Mouse (Mus musculus) forebrain, embryonic 15.5 days (tissue): Measurements from ENCODE around the gene Rnf168. TPM values are rescaled to one million over a fixed set of nuclear protein-coding genes. Genes with fewer than 3 reads are reported as not detected.
"Not testable (repeated sequence)": the region's sequence is repeated elsewhere in the genome, so short reads cannot be mapped to it uniquely, and the experiment has no call there.

Experiments used
- ATAC-seq: fragments of 200-750 bp; cut with Nextera tagmentation; replicated peaks from 2 replicates; pipeline ENCODE4 v1.8.0; 2017; ENCODE audit warnings: mild to moderate bottlenecking, moderate TSS enrichment, moderate library complexity
- H3K27ac ChIP-seq: fragments of 300-500 bp; sonication (generic); replicated peaks from 2 replicates; pipeline ENCODE4 v1.5.1; 2015; ENCODE audit warnings: mild to moderate bottlenecking, inconsistent platforms
- H3K27me3 ChIP-seq: fragments of 300-500 bp; sonication (generic); 2 replicates; pipeline ENCODE4 v1.6.1; 2015; ENCODE audit warnings: inconsistent platforms
- H3K36me3 ChIP-seq: fragments of 300-500 bp; sonication (generic); 2 replicates; pipeline ENCODE4 v1.6.1; 2015; ENCODE audit warnings: mild to moderate bottlenecking, inconsistent platforms
- H3K4me1 ChIP-seq: fragments of 300-500 bp; sonication (generic); 2 replicates; pipeline ENCODE4 v1.6.1; 2015; ENCODE audit warnings: inconsistent platforms
- H3K4me2 ChIP-seq: fragments of 300-500 bp; sonication (generic); replicated peaks from 2 replicates; pipeline ENCODE4 v1.6.1; 2015; ENCODE audit warnings: mild to moderate bottlenecking, inconsistent platforms
- H3K4me3 ChIP-seq: fragments of 300-500 bp; sonication (generic); 2 replicates; pipeline ENCODE4 v1.5.1; 2015; ENCODE audit warnings: mild to moderate bottlenecking, inconsistent platforms
- H3K9ac ChIP-seq: fragments of 300-500 bp; sonication (generic); replicated peaks from 2 replicates; pipeline ENCODE4 v1.6.1; 2015; ENCODE audit warnings: mild to moderate bottlenecking, inconsistent platforms
- H3K9me3 ChIP-seq: fragments of 300-500 bp; sonication (generic); 2 replicates; pipeline ENCODE4 v1.6.1; 2016; ENCODE audit warnings: inconsistent platforms
- WGBS: fragments of 180-500 bp; shearing (Covaris S2); methylation state at CpG from one replicate; pipeline ENCODE4 v1.1.7; 2015; ENCODE audit warnings: mixed read lengths; 5-methylcytosine and 5-hydroxymethylcytosine counted together
- polyA plus RNA-seq: library from polyadenylated mRNA; unstranded; fragments of >200 nt; fragmentation: Nextera tagmentation; extraction: Ambion mirVana; gene quantifications from 2 replicates; pipeline ENCODE4 v1.2.1, GENCODE M21; 2015

Rnf168 gene
- polyA plus RNA-seq: 35.9 and 36.0 TPM in 2 replicates

GRCm38 (mm10) chr16:32277308-32278256 is at the start of gene Rnf168:
Rnf168 (plus strand) TSS chr16:32277459.
- Histone ChIP-seq H3K27ac (peak within 1 kb of the TSS; percentile 97), H3K4me3 (peak within 1 kb of the TSS; percentile 91), H3K4me2 (peak within 1 kb of the TSS; percentile 66), H3K9me3 (no peaks in the 10 kb centered on the region), H3K27me3 (no peaks in the 10 kb centered on the region), H3K36me3 (no peaks in the 10 kb centered on the region; the same call in 1 of the 2 replicates), H3K4me1 (peaks cover 39% of the 10 kb centered on the region), H3K9ac (peak within 1 kb of the TSS; percentile 88)
- peak; percentile 96 for ATAC-seq
- WGBS: under 1% methylated on average over 75 of the region's 75 CpGs

DNA sequence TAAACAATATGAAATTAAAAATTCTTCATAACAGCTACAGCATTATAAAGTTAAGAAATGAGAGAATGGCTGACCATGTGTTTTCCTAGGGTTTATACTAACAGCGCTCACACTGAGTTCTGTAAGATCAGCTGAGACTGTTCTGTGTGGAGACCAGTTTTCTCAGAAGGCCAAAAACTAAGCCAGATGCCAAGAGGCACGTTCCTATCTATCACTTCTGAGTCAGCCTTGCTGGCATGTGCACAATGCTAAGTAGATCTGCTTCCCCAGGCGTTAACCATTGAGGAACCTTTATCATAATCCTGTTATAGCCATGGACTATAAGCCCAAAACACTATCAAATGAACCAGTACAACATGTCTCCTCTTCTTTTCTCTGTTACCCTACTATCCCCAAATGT is 45.2 kb upstream of the Rnf168 start:
- not testable (repeated sequence) for H3K27me3 ChIP-seq, H3K27ac ChIP-seq, ATAC-seq, H3K4me1 ChIP-seq, H3K9me3 ChIP-seq, H3K4me2 ChIP-seq, H3K4me3 ChIP-seq, H3K9ac ChIP-seq
- peaks cover 37% of the 10 kb centered on the region for H3K36me3 ChIP-seq
- WGBS: 87% methylated on average over 3 of the region's 3 CpGs

- Histone ChIP-seq H3K27me3 (no peaks in the 10 kb centered on the region), H3K9me3 (no peaks in the 10 kb centered on the region), H3K27ac (no peak overlapping the region), H3K4me3 (no peak overlapping the region), H3K4me2 (no peak overlapping the region), H3K36me3 (peaks cover 34% of the 10 kb centered on the region), H3K4me1 (peaks cover 4% of the 10 kb centered on the region; the same call in 1 of the 2 replicates), H3K9ac (no peak overlapping the region)
- 93% methylated on average over 19 of the region's 19 CpGs for WGBS
- ATAC-seq: no peak
Measured at GRCm38 (mm10) chr16:32237930-32238680, 39.2 kb upstream of the Rnf168 start.

- H3K4me1 ChIP-seq: peaks cover 16% of the 10 kb centered on the region
- peaks cover 25% of the 10 kb centered on the region for H3K36me3 ChIP-seq
- no peaks in the 10 kb centered on the region for H3K9me3 ChIP-seq
- no peak for ATAC-seq
- H3K9ac ChIP-seq: no peak overlapping the region
- no peak overlapping the region for H3K4me2 ChIP-seq
- no peak overlapping the region for H3K4me3 ChIP-seq
- no peak overlapping the region for H3K27ac ChIP-seq
- 92% methylated on average over 2 of the region's 2 CpGs for WGBS
- no peaks in the 10 kb centered on the region for H3K27me3 ChIP-seq
Measured at GRCm38 (mm10) chr16:32239428-32240312, 37.6 kb upstream of the Rnf168 start.

DNA sequence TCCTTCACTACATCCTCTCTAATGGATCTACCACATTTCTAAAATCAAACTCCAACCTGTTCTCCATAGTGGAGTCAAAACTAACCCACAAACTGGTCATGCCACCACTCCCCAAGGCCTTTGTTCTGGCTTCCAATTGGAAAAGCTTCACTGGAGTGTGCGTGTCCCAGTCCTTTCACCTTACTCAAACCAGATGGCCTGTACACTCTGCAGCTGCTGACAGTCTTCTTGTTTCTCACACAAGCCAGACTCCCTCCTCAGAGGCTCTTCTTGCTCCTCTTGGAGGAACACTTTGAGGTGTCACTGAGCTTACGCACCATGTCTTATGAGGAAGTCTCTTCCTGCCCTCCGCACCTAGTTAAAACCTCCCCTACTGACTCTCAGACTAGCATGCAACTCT is 33.4 kb upstream of the Rnf168 start:
- peaks cover 4% of the 10 kb centered on the region; the same call in 1 of the 2 replicates for H3K36me3 ChIP-seq
- H3K4me3 ChIP-seq: no peak overlapping the region
- H3K9ac ChIP-seq: no peak overlapping the region
- H3K4me1 ChIP-seq: peaks cover 40% of the 10 kb centered on the region
- H3K9me3 ChIP-seq: no peaks in the 10 kb centered on the region
- H3K27me3 ChIP-seq: no peaks in the 10 kb centered on the region
- H3K27ac ChIP-seq: no peak overlapping the region
- WGBS: 90% methylated on average over 3 of the region's 3 CpGs
- no peak overlapping the region for H3K4me2 ChIP-seq
- ATAC-seq: no peak

DNA sequence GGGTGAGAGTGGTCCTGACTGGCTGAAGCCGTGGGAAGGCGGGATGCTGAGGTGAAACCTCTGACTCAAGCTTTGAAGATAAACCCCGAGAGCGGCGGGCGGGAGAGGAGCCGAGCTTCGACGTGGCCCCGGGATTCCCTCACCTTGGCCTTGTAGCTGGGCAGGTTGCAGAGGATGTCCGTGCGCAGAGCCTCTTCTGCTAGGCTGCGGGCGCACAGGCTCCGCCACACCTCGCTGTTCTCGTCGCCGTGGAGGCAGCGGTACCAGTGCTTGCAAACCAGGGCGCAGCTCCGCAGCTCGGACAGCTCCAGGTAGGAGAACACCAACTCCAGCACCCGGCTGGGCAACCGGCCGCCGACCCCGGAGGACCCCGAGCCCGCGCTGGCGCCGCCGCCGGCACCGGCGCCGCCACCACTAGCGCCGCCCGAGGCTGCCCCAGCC is 30.9 kb upstream of the Rnf168 start:
- Histone ChIP-seq H3K4me3 (peak overlapping the region; percentile 89), H3K9ac (peak overlapping the region; percentile 92), H3K4me1 (peaks cover 37% of the 10 kb centered on the region), H3K9me3 (no peaks in the 10 kb centered on the region), H3K27ac (peak overlapping the region; percentile 93), H3K27me3 (no peaks in the 10 kb centered on the region), H3K4me2 (peak overlapping the region; percentile 86), H3K36me3 (no peaks in the 10 kb centered on the region)
- ATAC-seq: peak; percentile 59
- 0% methylated on average over 41 of the region's 41 CpGs for WGBS

- peak within 1 kb of the TSS; percentile 89 for H3K4me3 ChIP-seq
- ATAC-seq: peak; percentile 100
- H3K27ac ChIP-seq: peak within 1 kb of the TSS; percentile 93
- no peaks in the 10 kb centered on the region for H3K9me3 ChIP-seq
- peak within 1 kb of the TSS; percentile 86 for H3K4me2 ChIP-seq
- peaks cover 37% of the 10 kb centered on the region for H3K4me1 ChIP-seq
- no peaks in the 10 kb centered on the region for H3K27me3 ChIP-seq
- under 1% methylated on average over 48 of the region's 48 CpGs for WGBS
- peak within 1 kb of the TSS; percentile 92 for H3K9ac ChIP-seq
- H3K36me3 ChIP-seq: no peaks in the 10 kb centered on the region
Measured at GRCm38 (mm10) chr16:32246952-32247370, 30.3 kb upstream of the Rnf168 start, which contains the start of the genes Fbxo45 and Wdr53. Fbxo45 (minus strand) TSS chr16:32247158. Wdr53 (plus strand) TSS chr16:32247227.

GRCm38 (mm10) chr16:32264225-32264624 is 13.0 kb upstream of the Rnf168 start:
- not testable (repeated sequence) for H3K27me3 ChIP-seq, H3K4me3 ChIP-seq, H3K9ac ChIP-seq, H3K9me3 ChIP-seq, ATAC-seq, H3K36me3 ChIP-seq, H3K4me1 ChIP-seq, H3K4me2 ChIP-seq, H3K27ac ChIP-seq
- 88% methylated on average over 2 of the region's 2 CpGs for WGBS

DNA sequence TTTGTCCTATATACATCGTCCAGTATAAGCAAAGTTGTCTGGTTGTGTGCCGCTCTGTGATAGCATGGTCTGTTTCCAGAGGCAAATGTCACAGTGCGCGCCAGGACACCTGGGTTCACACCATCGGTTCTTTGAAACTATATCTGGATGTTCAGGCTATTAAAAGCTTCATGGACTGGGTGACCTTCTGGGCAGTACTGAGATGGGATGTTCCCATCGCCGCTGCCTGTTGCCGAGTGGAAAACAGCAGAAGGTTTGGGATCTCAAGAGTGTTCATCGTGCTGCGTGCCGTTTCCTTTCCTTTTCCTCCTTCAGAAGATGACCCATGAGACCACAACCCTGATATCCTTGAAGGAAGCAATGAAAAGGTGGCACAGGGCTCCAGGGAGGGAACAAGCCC is 6.0 kb upstream of the Rnf168 start, which contains the start of gene Smco1:
Gene Smco1 (plus strand): TSS at position 178 of the 400 bp plus-strand sequence.
- 88% methylated on average over 11 of the region's 11 CpGs for WGBS
- Histone ChIP-seq H3K9ac (no peak within 1 kb of the TSS), H3K36me3 (no peaks in the 10 kb centered on the region), H3K4me2 (no peak within 1 kb of the TSS), H3K27ac (no peak within 1 kb of the TSS), H3K27me3 (no peaks in the 10 kb centered on the region), H3K4me3 (no peak within 1 kb of the TSS), H3K4me1 (no peaks in the 10 kb centered on the region), H3K9me3 (no peaks in the 10 kb centered on the region)
- ATAC-seq: no peak

- 58% methylated on average over 9 of the region's 9 CpGs for WGBS
Measured at GRCm38 (mm10) chr16:32273338-32273737, 3.9 kb upstream of the Rnf168 start.

GRCm38 (mm10) chr16:32275041-32275440 is 2.2 kb upstream of the Rnf168 start:
- Histone ChIP-seq H3K27ac (no peak overlapping the region), H3K36me3 (no peaks in the 10 kb centered on the region; the same call in 1 of the 2 replicates), H3K4me3 (no peak overlapping the region), H3K4me1 (peaks cover 24% of the 10 kb centered on the region), H3K9ac (no peak overlapping the region), H3K27me3 (no peaks in the 10 kb centered on the region), H3K9me3 (no peaks in the 10 kb centered on the region), H3K4me2 (no peak overlapping the region)
- WGBS: 93% methylated on average over 6 of the region's 6 CpGs
- ATAC-seq: no peak

More at GRCm38 (mm10) chr16:32273338-32273737, 3.9 kb upstream of the Rnf168 start:
- no peak overlapping the region for H3K4me3 ChIP-seq
- H3K27me3 ChIP-seq: no peaks in the 10 kb centered on the region
- H3K9me3 ChIP-seq: no peaks in the 10 kb centered on the region
- H3K9ac ChIP-seq: no peak overlapping the region
- no peak overlapping the region for H3K27ac ChIP-seq
- no peak overlapping the region for H3K4me2 ChIP-seq
- H3K36me3 ChIP-seq: no peaks in the 10 kb centered on the region
- peaks cover 7% of the 10 kb centered on the region for H3K4me1 ChIP-seq
- ATAC-seq: no peak
